Mouse (Mus musculus): ENCODE data around the gene Pdzd2. TPM values are rescaled to one million over a fixed set of nuclear protein-coding genes. Genes with fewer than 3 reads are reported as not detected.

Pdzd2 gene
- polyA plus RNA-seq, 1 experiment = 9.3 TPM

GRCm38 (mm10) chr15:12652336-12653031 lies 87.2 kb downstream of the Pdzd2 start:
- no peak for TF ChIP-seq CTCF (IDR thresholded peaks at IDR 0.05; ENCODE audit: control insufficient read depth, insufficient read depth, insufficient replicate concordance, low read depth, low read length)
- TF ChIP-seq POLR2A (IDR thresholded peaks at IDR 0.05; ENCODE audit: control insufficient read depth, low read depth, low read length) = no peak
- no peaks in the 10 kb centered on the region for H3K4me1 ChIP-seq (ENCODE audit: control insufficient read depth, insufficient read depth, low read length)
- no peak overlapping the region for H3K4me3 ChIP-seq (ENCODE audit: control insufficient read depth, low read depth, low read length)
- no peaks in the 10 kb centered on the region for H3K27me3 ChIP-seq (ENCODE audit: control insufficient read depth, insufficient read depth, low read length)
- no peak overlapping the region for H3K27ac ChIP-seq (ENCODE audit: control insufficient read depth, insufficient read depth, low read depth, low read length)
- H3K36me3 ChIP-seq (ENCODE audit: control insufficient read depth, insufficient read depth, low read length) = no peaks in the 10 kb centered on the region

- no peaks in the 10 kb centered on the region for H3K36me3 ChIP-seq (ENCODE audit: control insufficient read depth, insufficient read depth, low read length)
- no peaks in the 10 kb centered on the region for H3K4me1 ChIP-seq (ENCODE audit: control insufficient read depth, insufficient read depth, low read length)
- no peak overlapping the region for H3K27ac ChIP-seq (ENCODE audit: control insufficient read depth, insufficient read depth, low read depth, low read length)
Observed at GRCm38 (mm10) chr15:12650236-12650635, 89.5 kb downstream of the Pdzd2 start.

GRCm38 (mm10) chr15:12649674-12650073 lies 90.0 kb downstream of the Pdzd2 start:
- no peaks in the 10 kb centered on the region for H3K4me1 ChIP-seq (ENCODE audit: control insufficient read depth, insufficient read depth, low read length)
- H3K27ac ChIP-seq (ENCODE audit: control insufficient read depth, insufficient read depth, low read depth, low read length) = no peak overlapping the region
- H3K27me3 ChIP-seq (ENCODE audit: control insufficient read depth, insufficient read depth, low read length) = no peaks in the 10 kb centered on the region
- H3K36me3 ChIP-seq (ENCODE audit: control insufficient read depth, insufficient read depth, low read length) = no peaks in the 10 kb centered on the region
- TF ChIP-seq POLR2A (IDR thresholded peaks at IDR 0.05; ENCODE audit: control insufficient read depth, low read depth, low read length) (no peak), CTCF (IDR thresholded peaks at IDR 0.05; ENCODE audit: control insufficient read depth, insufficient read depth, insufficient replicate concordance, low read depth, low read length) (no peak)
- H3K4me3 ChIP-seq (ENCODE audit: control insufficient read depth, low read depth, low read length) = no peak overlapping the region

More at GRCm38 (mm10) chr15:12650236-12650635, 89.5 kb downstream of the Pdzd2 start:
- H3K4me3 ChIP-seq (ENCODE audit: control insufficient read depth, low read depth, low read length) = no peak overlapping the region
- H3K27me3 ChIP-seq (ENCODE audit: control insufficient read depth, insufficient read depth, low read length) = no peaks in the 10 kb centered on the region
- TF ChIP-seq POLR2A (IDR thresholded peaks at IDR 0.05; ENCODE audit: control insufficient read depth, low read depth, low read length) = no peak

- H3K4me1 ChIP-seq (ENCODE audit: control insufficient read depth, insufficient read depth, low read length) = no peaks in the 10 kb centered on the region
- TF ChIP-seq POLR2A (IDR thresholded peaks at IDR 0.05; ENCODE audit: control insufficient read depth, low read depth, low read length) (no peak), CTCF (IDR thresholded peaks at IDR 0.05; ENCODE audit: control insufficient read depth, insufficient read depth, insufficient replicate concordance, low read depth, low read length) (no peak)
- no peak overlapping the region for H3K4me3 ChIP-seq (ENCODE audit: control insufficient read depth, low read depth, low read length)
- no peak overlapping the region for H3K27ac ChIP-seq (ENCODE audit: control insufficient read depth, insufficient read depth, low read depth, low read length)
- no peaks in the 10 kb centered on the region for H3K27me3 ChIP-seq (ENCODE audit: control insufficient read depth, insufficient read depth, low read length)
- H3K36me3 ChIP-seq (ENCODE audit: control insufficient read depth, insufficient read depth, low read length) = no peaks in the 10 kb centered on the region
Observed at GRCm38 (mm10) chr15:12649131-12649530, 90.6 kb downstream of the Pdzd2 start.

GRCm38 (mm10) chr15:12640755-12641154 lies 99.0 kb downstream of the Pdzd2 start:
- Histone ChIP-seq H3K27me3 (ENCODE audit: control insufficient read depth, insufficient read depth, low read length) (no peaks in the 10 kb centered on the region), H3K4me1 (ENCODE audit: control insufficient read depth, insufficient read depth, low read length) (no peaks in the 10 kb centered on the region)

GRCm38 (mm10) chr15:12639776-12640175 lies 99.9 kb downstream of the Pdzd2 start:
- Histone ChIP-seq H3K36me3 (ENCODE audit: control insufficient read depth, insufficient read depth, low read length) (no peaks in the 10 kb centered on the region), H3K4me1 (ENCODE audit: control insufficient read depth, insufficient read depth, low read length) (no peaks in the 10 kb centered on the region), H3K27me3 (ENCODE audit: control insufficient read depth, insufficient read depth, low read length) (no peaks in the 10 kb centered on the region), H3K27ac (ENCODE audit: control insufficient read depth, insufficient read depth, low read depth, low read length) (no peak overlapping the region), H3K4me3 (ENCODE audit: control insufficient read depth, low read depth, low read length) (no peak overlapping the region)
- TF ChIP-seq CTCF (IDR thresholded peaks at IDR 0.05; ENCODE audit: control insufficient read depth, insufficient read depth, insufficient replicate concordance, low read depth, low read length) (no peak), POLR2A (IDR thresholded peaks at IDR 0.05; ENCODE audit: control insufficient read depth, low read depth, low read length) (no peak)

More at GRCm38 (mm10) chr15:12640755-12641154, 99.0 kb downstream of the Pdzd2 start:
- H3K36me3 ChIP-seq (ENCODE audit: control insufficient read depth, insufficient read depth, low read length) = no peaks in the 10 kb centered on the region
- H3K27ac ChIP-seq (ENCODE audit: control insufficient read depth, insufficient read depth, low read depth, low read length) = no peak overlapping the region
- TF ChIP-seq CTCF (IDR thresholded peaks at IDR 0.05; ENCODE audit: control insufficient read depth, insufficient read depth, insufficient replicate concordance, low read depth, low read length) (no peak), POLR2A (IDR thresholded peaks at IDR 0.05; ENCODE audit: control insufficient read depth, low read depth, low read length) (no peak)
- H3K4me3 ChIP-seq (ENCODE audit: control insufficient read depth, low read depth, low read length) = no peak overlapping the region

GRCm38 (mm10) chr15:12639181-12639580 lies 100.5 kb downstream of the Pdzd2 start:
- Histone ChIP-seq H3K27ac (ENCODE audit: control insufficient read depth, insufficient read depth, low read depth, low read length) (no peak overlapping the region), H3K36me3 (ENCODE audit: control insufficient read depth, insufficient read depth, low read length) (no peaks in the 10 kb centered on the region), H3K4me3 (ENCODE audit: control insufficient read depth, low read depth, low read length) (no peak overlapping the region), H3K27me3 (ENCODE audit: control insufficient read depth, insufficient read depth, low read length) (no peaks in the 10 kb centered on the region), H3K4me1 (ENCODE audit: control insufficient read depth, insufficient read depth, low read length) (no peaks in the 10 kb centered on the region)
- no peak for TF ChIP-seq CTCF (IDR thresholded peaks at IDR 0.05; ENCODE audit: control insufficient read depth, insufficient read depth, insufficient replicate concordance, low read depth, low read length)

Data from testis, adult 2 months (tissue).